Comparison of ENCODE assay signal across 13 mouse cellular contexts in genomic region chr7:98697496-98697895, GRCm38 (mm10). TPM values are rescaled to one million over a fixed set of nuclear protein-coding genes. Genes with fewer than 3 reads are reported as not detected.
DNase-seq lines count a peak whose midpoint lies in the region; ATAC-seq and TF ChIP-seq lines count a peak whose summit lies in the region.
"Had no signal": no experiment of that assay in that cellular context is flagged by ENCODE, and none has a peak within 500 bp of the region (broad histone marks: within the 10 kb centered on the region; RNA-seq: fewer than 3 reads in every experiment).

No protein-coding gene starts in this region.

- peak; percentile 38 for DNase-seq in hindbrain, embryonic 14.5 days (ENCODE audit: low spot score)
- DNase-seq in midbrain, embryonic 11.5 days (ENCODE audit: low spot score, missing footprints) = peak; percentile 37
- no peak for DNase-seq in stomach, postnatal 0 days (ENCODE audit: low spot score)
- DNase-seq in right cerebral cortex, adult 18-20 months = no peak
- DNase-seq: cerebellum, adult 9-11 months; heart, postnatal 36 days; right cerebral cortex, postnatal 14 days; thymus, postnatal 25 days had no signal

- H3K4me1 ChIP-seq in hindbrain, embryonic 14.5 days (replicated peaks; ENCODE audit: control insufficient read depth, insufficient read depth, low read length) = peaks cover 8% of the 10 kb centered on the region
- peaks cover 11% of the 10 kb centered on the region for H3K4me1 ChIP-seq in hindbrain, embryonic 13.5 days (replicated peaks)
- H3K4me1 ChIP-seq in midbrain, embryonic 11.5 days (ENCODE audit: control insufficient read depth, insufficient read depth, low read length) = peaks cover 7% of the 10 kb centered on the region
- H3K4me1 ChIP-seq in midbrain, embryonic 16.5 days (ENCODE audit: control insufficient read depth, insufficient read depth, low read length) = peaks cover 7% of the 10 kb centered on the region
- no peaks in the 10 kb centered on the region; the same call in 1 of the 2 replicates for H3K4me1 ChIP-seq in bone marrow, adult 2 months (ENCODE audit: control insufficient read depth, insufficient read depth, low read length)
- H3K4me1 ChIP-seq in stomach, postnatal 0 days (replicated peaks; ENCODE audit: control insufficient read depth, insufficient read depth) = no peaks in the 10 kb centered on the region

- 14% methylated on average over 2 of the region's 2 CpGs for WGBS in hindbrain, embryonic 14.5 days
- 13% methylated on average over 2 of the region's 2 CpGs for WGBS in hindbrain, embryonic 13.5 days
- 21% methylated on average over 2 of the region's 2 CpGs for WGBS in midbrain, embryonic 11.5 days
- WGBS in midbrain, embryonic 16.5 days = 7% methylated on average over 2 of the region's 2 CpGs
- WGBS in bone marrow, adult 2 months = 33% methylated on average over 2 of the region's 2 CpGs
- 12% methylated on average over 2 of the region's 2 CpGs for WGBS in stomach, postnatal 0 days

- TF ChIP-seq POLR2A in bone marrow, adult 2 months (IDR thresholded peaks at IDR 0.05; ENCODE audit: borderline replicate concordance, control insufficient read depth, low read depth, low read length) = no peak

- no peaks in the 10 kb centered on the region for H3K36me3 ChIP-seq in hindbrain, embryonic 14.5 days (replicated peaks; ENCODE audit: control insufficient read depth, insufficient read depth)
- H3K36me3 ChIP-seq in hindbrain, embryonic 13.5 days = no peaks in the 10 kb centered on the region
- H3K36me3 ChIP-seq in midbrain, embryonic 11.5 days (ENCODE audit: control insufficient read depth, insufficient read depth, low read length) = no peaks in the 10 kb centered on the region
- no peaks in the 10 kb centered on the region for H3K36me3 ChIP-seq in midbrain, embryonic 16.5 days (ENCODE audit: control insufficient read depth, insufficient read depth, low read length)
- H3K36me3 ChIP-seq in stomach, postnatal 0 days (ENCODE audit: control insufficient read depth, insufficient read depth, low read length) = no peaks in the 10 kb centered on the region
- H3K36me3 ChIP-seq: forebrain, embryonic 15.5 days had no signal

- no peak overlapping the region for H3K9ac ChIP-seq in hindbrain, embryonic 14.5 days
- no peak overlapping the region for H3K9ac ChIP-seq in hindbrain, embryonic 13.5 days
- H3K9ac ChIP-seq in midbrain, embryonic 11.5 days (ENCODE audit: low read length) = no peak overlapping the region
- H3K9ac ChIP-seq in midbrain, embryonic 16.5 days (ENCODE audit: low read depth, low read length) = no peak overlapping the region
- H3K9ac ChIP-seq in stomach, postnatal 0 days (ENCODE audit: low read length) = no peak overlapping the region
- H3K9ac ChIP-seq: forebrain, embryonic 15.5 days had no signal

- TF ChIP-seq EP300 in stomach, postnatal 0 days (optimal IDR thresholded peaks at IDR 0.05) = no peak

- H3K27me3 ChIP-seq in hindbrain, embryonic 14.5 days (ENCODE audit: control insufficient read depth, insufficient read depth, low read length) = no peaks in the 10 kb centered on the region
- no peaks in the 10 kb centered on the region for H3K27me3 ChIP-seq in hindbrain, embryonic 13.5 days
- no peaks in the 10 kb centered on the region for H3K27me3 ChIP-seq in midbrain, embryonic 11.5 days (ENCODE audit: control insufficient read depth, insufficient read depth, low read length)
- H3K27me3 ChIP-seq in midbrain, embryonic 16.5 days (ENCODE audit: control insufficient read depth, insufficient read depth, low read depth, low read length) = no peaks in the 10 kb centered on the region
- no peaks in the 10 kb centered on the region for H3K27me3 ChIP-seq in stomach, postnatal 0 days (ENCODE audit: control insufficient read depth, insufficient read depth, low read length)
- H3K27me3 ChIP-seq: forebrain, embryonic 15.5 days had no signal

- TF ChIP-seq CTCF in bone marrow, adult 2 months (IDR thresholded peaks at IDR 0.05; ENCODE audit: control insufficient read depth, insufficient read depth, low read length) = 0 out of 2 replicates have a peak, but pooled peaks have one; percentile 3
- TF ChIP-seq CTCF in stomach, postnatal 0 days (IDR thresholded peaks at IDR 0.05; ENCODE audit: low read depth) = peak; percentile 76

- H3K4me2 ChIP-seq in hindbrain, embryonic 14.5 days (replicated peaks) = no peak overlapping the region
- H3K4me2 ChIP-seq in hindbrain, embryonic 13.5 days = no peak overlapping the region
- no peak overlapping the region for H3K4me2 ChIP-seq in midbrain, embryonic 11.5 days
- H3K4me2 ChIP-seq in midbrain, embryonic 16.5 days (ENCODE audit: low read length) = no peak overlapping the region
- H3K4me2 ChIP-seq in stomach, postnatal 0 days (replicated peaks; ENCODE audit: low read depth) = no peak overlapping the region
- H3K4me2 ChIP-seq: forebrain, embryonic 15.5 days had no signal

- no peak for ATAC-seq in hindbrain, embryonic 14.5 days (ENCODE audit: low FRiP score)
- ATAC-seq in hindbrain, embryonic 13.5 days (ENCODE audit: low FRiP score) = no peak
- no peak for ATAC-seq in midbrain, embryonic 11.5 days (ENCODE audit: low FRiP score)
- no peak for ATAC-seq in midbrain, embryonic 16.5 days
- ATAC-seq in stomach, postnatal 0 days (ENCODE audit: low FRiP score, low TSS enrichment) = no peak
- ATAC-seq: activated CD4-positive, CD25-positive, alpha-beta regulatory T cell, adult 4 months; forebrain, embryonic 15.5 days had no signal

- no peak overlapping the region for H3K27ac ChIP-seq in hindbrain, embryonic 14.5 days
- H3K27ac ChIP-seq in hindbrain, embryonic 13.5 days = no peak overlapping the region
- no peak overlapping the region for H3K27ac ChIP-seq in midbrain, embryonic 11.5 days (ENCODE audit: low read depth, low read length)
- H3K27ac ChIP-seq in midbrain, embryonic 16.5 days (ENCODE audit: low read length) = no peak overlapping the region
- no peak overlapping the region for H3K27ac ChIP-seq in bone marrow, adult 2 months (ENCODE audit: control insufficient read depth, insufficient read depth, low read depth, low read length, poor library complexity)
- no peak overlapping the region for H3K27ac ChIP-seq in stomach, postnatal 0 days (replicated peaks)
- H3K27ac ChIP-seq: forebrain, embryonic 15.5 days had no signal

- no peaks in the 10 kb centered on the region for H3K9me3 ChIP-seq in hindbrain, embryonic 14.5 days (ENCODE audit: control insufficient read depth, low read length)
- no peaks in the 10 kb centered on the region for H3K9me3 ChIP-seq in hindbrain, embryonic 13.5 days
- no peaks in the 10 kb centered on the region for H3K9me3 ChIP-seq in midbrain, embryonic 11.5 days (ENCODE audit: control insufficient read depth, low read length)
- no peaks in the 10 kb centered on the region for H3K9me3 ChIP-seq in midbrain, embryonic 16.5 days (replicated peaks; ENCODE audit: control insufficient read depth, low read length, poor library complexity, severe bottlenecking)
- H3K9me3 ChIP-seq in stomach, postnatal 0 days (ENCODE audit: control insufficient read depth, low read length) = no peaks in the 10 kb centered on the region
- H3K9me3 ChIP-seq: forebrain, embryonic 15.5 days had no signal

- H3K4me3 ChIP-seq in hindbrain, embryonic 14.5 days (replicated peaks; ENCODE audit: low read length) = no peak overlapping the region
- H3K4me3 ChIP-seq in hindbrain, embryonic 13.5 days = no peak overlapping the region
- H3K4me3 ChIP-seq in midbrain, embryonic 11.5 days (ENCODE audit: low read depth, low read length) = no peak overlapping the region
- H3K4me3 ChIP-seq in midbrain, embryonic 16.5 days (ENCODE audit: low read depth, low read length) = no peak overlapping the region
- H3K4me3 ChIP-seq in bone marrow, adult 2 months (replicated peaks; ENCODE audit: control insufficient read depth, low read depth, low read length) = no peak overlapping the region
- H3K4me3 ChIP-seq in stomach, postnatal 0 days (ENCODE audit: low read depth, low read length) = no peak overlapping the region
- H3K4me3 ChIP-seq: forebrain, embryonic 15.5 days had no signal

RNA-seq across cellular contexts. Expression of gene Thap12, which starts 5.4 kb away (rescaled TPM):
- polyA plus RNA-seq in hindbrain, embryonic 14.5 days (2014; fragmentation: Nextera tagmentation; extraction: Ambion mirVana) = 53.6 and 59.9 TPM in 2 replicates
- polyA plus RNA-seq in hindbrain, embryonic 13.5 days (2015; fragmentation: Nextera tagmentation; extraction: Ambion mirVana) = 45.9 and 49.4 TPM in 2 replicates
- 91.3 and 95.2 TPM in 2 replicates for polyA plus RNA-seq in midbrain, embryonic 11.5 days (2014; fragmentation: Nextera tagmentation; extraction: Ambion mirVana)
- 43.5 and 47.5 TPM in 2 replicates for polyA plus RNA-seq in midbrain, embryonic 16.5 days (2015; fragmentation: Nextera tagmentation; extraction: Ambion mirVana)
- 8.2 and 9.0 TPM in 2 replicates for polyA plus RNA-seq in bone marrow, adult 2 months (2011; ENCODE audit: insufficient read depth, insufficient read length, low replicate concordance, missing spikeins)
- 29.7 and 33.3 TPM in 2 replicates for polyA plus RNA-seq in stomach, postnatal 0 days (2015; fragmentation: Nextera tagmentation; extraction: Ambion mirVana)

RNA-seq across cellular contexts. Expression of gene Emsy, which starts 40.9 kb away (rescaled TPM):
- 39.3 and 45.7 TPM in 2 replicates for polyA plus RNA-seq in hindbrain, embryonic 14.5 days (2014; fragmentation: Nextera tagmentation; extraction: Ambion mirVana)
- 35.0 and 36.2 TPM in 2 replicates for polyA plus RNA-seq in hindbrain, embryonic 13.5 days (2015; fragmentation: Nextera tagmentation; extraction: Ambion mirVana)
- polyA plus RNA-seq in midbrain, embryonic 11.5 days (2014; fragmentation: Nextera tagmentation; extraction: Ambion mirVana) = 65.4 and 67.9 TPM in 2 replicates
- polyA plus RNA-seq in midbrain, embryonic 16.5 days (2015; fragmentation: Nextera tagmentation; extraction: Ambion mirVana) = 38.8 and 40.0 TPM in 2 replicates
- 15.0 and 17.0 TPM in 2 replicates for polyA plus RNA-seq in bone marrow, adult 2 months (2011; ENCODE audit: insufficient read depth, insufficient read length, low replicate concordance, missing spikeins)
- 5.0 and 6.3 TPM in 2 replicates for polyA plus RNA-seq in stomach, postnatal 0 days (2015; fragmentation: Nextera tagmentation; extraction: Ambion mirVana)

Comparison
In these comparisons a context has a peak if more than half of its experiments do, and no peak if none do; other contexts are left out.
1. DNase-seq: peak in hindbrain, embryonic 14.5 days (single experiment) and midbrain, embryonic 11.5 days (single experiment); none in stomach, postnatal 0 days (single experiment) and right cerebral cortex, adult 18-20 months (single experiment).